Mouse (Mus musculus): ENCODE results near the gene C2cd3.

DNA sequence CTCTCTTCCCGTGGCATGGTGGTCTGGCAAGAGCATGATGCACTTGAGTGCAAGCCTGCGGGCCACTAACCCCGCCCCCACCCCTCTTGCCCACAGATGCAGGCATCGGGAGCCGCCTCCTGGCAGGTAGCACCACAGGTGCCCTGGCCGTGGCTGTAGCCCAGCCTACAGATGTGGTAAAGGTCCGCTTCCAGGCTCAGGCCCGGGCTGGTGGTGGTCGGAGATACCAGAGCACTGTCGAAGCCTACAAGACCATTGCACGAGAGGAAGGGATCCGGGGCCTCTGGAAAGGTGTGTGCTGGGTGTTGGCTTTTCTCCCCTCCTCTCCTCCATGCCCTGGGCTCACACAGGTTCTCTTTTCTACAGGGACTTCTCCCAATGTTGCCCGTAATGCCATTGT is 125.9 kb downstream of the C2cd3 start:
- TF ChIP-seq POLR2A (IDR thresholded peaks at IDR 0.05; ENCODE audit: control insufficient read depth in 1 of 2, insufficient read depth in 1 of 2, low read depth in 1 of 2, low read length in 2 of 2, poor library complexity in 1 of 2) = no peak
- no peak for TF ChIP-seq CTCF (IDR thresholded peaks at IDR 0.05 in 2 of 3, conservative IDR thresholded peaks at IDR 0.05 in 1 of 3; ENCODE audit: control insufficient read depth in 1 of 3, insufficient read depth in 1 of 3, low read depth in 2 of 3, low read length in 3 of 3, poor library complexity in 1 of 3, severe bottlenecking in 1 of 3)
